Mouse (Mus musculus): ENCODE measurements around the gene Fbxw28.
"Not testable (repeated sequence)": the region's sequence is repeated elsewhere in the genome, so short reads cannot be mapped to it uniquely, and the experiment has no call there.

The Fbxw28 gene

DNA sequence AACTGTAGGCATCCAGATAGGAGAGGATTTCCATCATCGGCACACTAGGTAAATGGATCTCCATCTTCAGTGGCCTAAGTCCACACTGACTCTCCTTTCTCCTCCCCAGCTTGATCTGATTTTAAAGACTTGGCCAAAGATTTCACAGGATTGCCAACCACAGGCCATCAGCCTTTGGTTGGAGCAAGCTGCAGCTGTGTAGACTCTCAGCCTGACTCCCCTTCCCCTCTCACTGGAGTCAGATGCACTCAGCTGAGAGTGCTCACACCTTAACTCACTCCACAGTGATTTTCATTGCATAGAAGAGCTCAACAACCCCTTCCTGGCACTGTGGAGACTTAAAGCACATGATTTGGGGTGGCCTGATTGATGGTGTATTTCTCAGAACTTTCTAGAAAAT is at the start of gene Fbxw28:
Fbxw28 (minus strand) TSS at position 101 of the 400 bp plus-strand sequence.
- DNase-seq (ENCODE audit: low spot score in 2 of 2): not testable (repeated sequence)

- not testable (repeated sequence) for DNase-seq (ENCODE audit: low spot score in 2 of 2)
Measured at GRCm38 (mm10) chr9:109287576-109287975, 51.9 kb downstream of the Fbxw28 start, which contains the start of gene Fbxw14. Gene Fbxw14, minus strand, starts transcription at chr9:109287676.
